Mouse (Mus musculus): Measurements from ENCODE around the gene Mroh3. TPM values are rescaled to one million over a fixed set of nuclear protein-coding genes. Genes with fewer than 3 reads are reported as not detected.

Mroh3 gene
- polyA plus RNA-seq, 1 experiment from 2014 or later = 0.20 TPM

DNA sequence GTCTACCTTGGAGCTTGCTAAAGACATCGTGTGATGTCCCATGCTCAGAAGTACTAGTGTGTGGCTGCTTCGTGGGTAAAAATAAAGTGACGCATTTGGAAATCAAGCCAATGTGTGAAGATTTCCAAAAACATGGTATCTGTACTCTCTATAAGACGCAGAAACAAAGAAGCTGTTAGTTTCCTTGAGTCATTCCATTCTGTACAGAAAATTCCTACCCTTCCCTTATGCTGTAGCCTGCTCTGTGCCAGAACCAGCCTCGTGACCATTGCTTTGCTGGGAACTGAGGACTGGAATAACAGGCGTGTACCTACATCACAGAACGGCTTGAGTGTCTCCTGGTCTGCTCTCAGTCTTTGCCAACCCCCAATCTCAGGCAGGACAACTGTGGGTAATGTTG, 29.2 kb upstream of the Mroh3 start:
- Histone ChIP-seq H3K4me2 (no peak overlapping the region), H3K9me3 (no peaks in the 10 kb centered on the region), H3K27me3 (no peaks in the 10 kb centered on the region), H3K27ac (no peak overlapping the region), H3K9ac (no peak overlapping the region), H3K4me1 (no peaks in the 10 kb centered on the region), H3K4me3 (replicated peaks) (no peak overlapping the region), H3K36me3 (replicated peaks) (no peaks in the 10 kb centered on the region)
- 93% methylated on average over 7 of the region's 7 CpGs for WGBS
- no peak for ATAC-seq (ENCODE audit: low FRiP score)

DNA sequence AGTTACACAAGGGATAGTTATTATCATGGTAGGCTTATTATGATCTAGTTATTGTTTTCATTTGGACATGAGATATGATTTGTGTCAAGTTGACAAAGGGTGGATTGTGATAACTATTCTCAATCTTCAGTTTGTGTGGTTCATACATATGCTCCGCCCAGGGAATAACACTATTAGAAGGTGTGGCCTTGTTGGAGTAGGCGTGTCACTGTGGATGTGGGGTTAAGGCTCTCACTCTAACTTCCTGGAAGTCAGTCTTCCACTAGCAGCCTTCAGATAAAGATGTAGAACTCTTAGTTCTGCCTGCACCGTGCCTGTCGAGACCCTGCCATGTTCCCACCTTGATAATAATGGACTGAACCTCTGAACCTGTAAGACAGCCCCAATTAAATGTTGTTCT, 25.9 kb upstream of the Mroh3 start:
- H3K27ac ChIP-seq = no peak overlapping the region
- ATAC-seq (ENCODE audit: low FRiP score) = no peak
- H3K4me1 ChIP-seq = peaks cover 12% of the 10 kb centered on the region; the same call in 1 of the 2 replicates
- no peak overlapping the region for H3K4me2 ChIP-seq
- H3K9ac ChIP-seq = no peak overlapping the region
- no peaks in the 10 kb centered on the region for H3K9me3 ChIP-seq
- WGBS = 91% methylated on average over 4 of the region's 4 CpGs
- no peaks in the 10 kb centered on the region for H3K36me3 ChIP-seq (replicated peaks)
- no peaks in the 10 kb centered on the region for H3K27me3 ChIP-seq
- no peak overlapping the region for H3K4me3 ChIP-seq (replicated peaks)

DNA sequence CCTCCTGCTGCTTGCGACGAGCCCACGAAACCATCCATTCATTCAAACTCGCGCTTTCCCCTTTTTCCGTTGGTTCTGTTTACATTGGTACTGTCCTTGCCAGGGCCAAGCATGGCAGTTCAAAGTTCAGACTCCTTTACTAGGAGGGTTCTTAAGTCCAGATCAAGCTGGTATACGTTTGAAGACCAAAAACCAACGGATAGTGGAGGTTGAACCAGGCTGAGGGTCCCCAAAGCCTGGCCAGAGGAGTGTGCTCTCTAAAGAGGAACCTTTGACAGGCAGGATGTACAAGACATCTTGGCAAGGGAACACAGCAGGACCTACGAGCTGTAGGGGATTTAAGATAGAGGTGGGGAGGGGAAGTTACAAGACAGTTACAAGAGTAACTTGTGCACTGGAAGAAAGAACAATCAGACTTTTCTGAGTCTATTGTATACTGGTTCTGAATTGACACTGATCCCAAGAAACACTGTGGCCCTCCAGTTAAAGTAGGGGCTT, 22.0 kb upstream of the Mroh3 start:
- Histone ChIP-seq H3K36me3 (replicated peaks) (no peaks in the 10 kb centered on the region), H3K27ac (peak overlapping the region; percentile 84), H3K9ac (peak overlapping the region; percentile 74), H3K4me2 (peak overlapping the region; percentile 76), H3K4me1 (peaks cover 51% of the 10 kb centered on the region), H3K9me3 (no peaks in the 10 kb centered on the region), H3K4me3 (replicated peaks) (peak overlapping the region; percentile 63), H3K27me3 (0 out of 2 replicates have a peak, but pooled peaks cover 5% of the 10 kb centered on the region)
- peak; percentile 19; the same call in 1 of the 2 replicates for ATAC-seq (ENCODE audit: low FRiP score)
- 1% methylated on average over 9 of the region's 9 CpGs for WGBS

DNA sequence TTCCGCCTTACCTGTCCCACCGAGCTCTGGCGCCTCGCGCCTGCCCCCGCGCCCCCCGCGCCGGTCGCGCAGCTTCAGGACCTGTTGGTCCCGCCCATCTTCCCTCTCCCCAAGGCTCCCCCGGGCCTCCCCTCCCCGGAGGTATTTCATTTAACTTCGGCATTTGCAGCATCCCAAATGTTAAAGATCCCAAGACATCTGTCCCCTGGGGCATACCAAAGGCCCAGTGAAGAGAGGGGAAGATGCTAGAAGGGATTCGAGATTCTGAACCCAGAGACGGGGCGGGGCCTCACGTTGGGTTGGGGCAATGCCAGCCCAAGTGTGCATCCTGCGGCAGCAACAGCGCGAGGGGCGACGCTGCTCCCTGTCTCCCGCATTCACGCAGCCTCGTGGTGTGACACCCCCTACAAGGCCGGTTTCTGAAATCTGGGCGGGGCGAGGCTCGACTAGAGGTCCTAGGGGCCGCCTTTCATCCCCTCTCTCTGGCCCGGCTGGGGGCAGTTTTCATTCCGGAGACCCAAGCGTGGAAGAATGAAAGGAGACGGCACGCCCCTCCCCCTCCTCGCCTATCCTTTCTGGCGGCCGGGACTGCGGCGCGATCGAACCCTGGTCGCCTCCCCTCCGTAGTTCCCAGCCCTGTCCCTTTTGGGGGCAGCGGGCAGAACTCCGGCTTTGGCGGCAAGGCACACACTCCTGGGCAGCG, 21.4 kb upstream of the Mroh3 start, which contains the start of gene Inava:
TSS of gene Inava (minus strand) at position 373 of the 703 bp plus-strand sequence.
- Histone ChIP-seq H3K27ac (peak within 1 kb of the TSS; percentile 84), H3K4me3 (replicated peaks) (peak within 1 kb of the TSS; percentile 63), H3K9ac (peak within 1 kb of the TSS; percentile 74), H3K4me1 (peaks cover 57% of the 10 kb centered on the region), H3K9me3 (no peaks in the 10 kb centered on the region), H3K36me3 (replicated peaks) (no peaks in the 10 kb centered on the region), H3K27me3 (0 out of 2 replicates have a peak, but pooled peaks cover 5% of the 10 kb centered on the region), H3K4me2 (peak within 1 kb of the TSS; percentile 76)
- WGBS = under 1% methylated on average over 44 of the region's 51 CpGs
- ATAC-seq (ENCODE audit: low FRiP score) = peak; percentile 84

DNA sequence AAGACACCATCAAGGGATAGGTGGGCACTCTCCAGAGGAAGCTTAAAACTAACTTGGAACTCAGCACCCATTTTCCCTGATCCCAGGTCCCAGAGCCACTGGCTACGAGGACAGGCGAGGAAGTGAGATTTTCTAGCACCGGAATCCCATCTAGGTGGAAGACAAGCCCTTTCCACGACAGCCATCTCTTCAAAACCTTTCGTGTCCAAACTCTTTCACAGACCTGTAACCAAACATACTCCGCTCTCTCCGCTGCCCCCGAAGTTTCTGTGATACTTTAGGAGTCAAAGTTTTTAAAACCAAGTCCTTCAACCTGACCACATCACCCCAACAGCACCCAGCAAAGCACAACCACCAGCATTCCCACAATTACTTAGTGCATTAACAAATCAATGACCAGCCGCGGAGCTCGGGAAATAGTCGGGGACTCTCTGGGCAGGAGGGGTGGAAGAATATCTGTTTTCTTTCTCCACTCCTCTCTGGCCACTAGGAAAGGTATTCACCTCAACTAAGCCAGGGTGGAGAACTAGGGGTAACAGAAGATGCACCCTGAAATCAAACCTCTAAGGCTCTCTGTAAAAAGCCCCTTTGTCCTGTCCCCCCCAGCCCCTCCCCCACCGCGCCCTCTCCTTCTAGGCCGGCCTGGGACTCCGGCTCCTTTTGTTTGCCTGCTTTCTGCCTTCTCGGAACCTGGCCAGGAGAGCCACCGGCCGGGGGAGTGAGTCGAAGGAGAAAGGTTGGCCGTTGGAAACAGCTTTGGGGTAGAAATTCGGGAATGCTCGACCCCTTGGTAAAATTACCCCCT, 20.6 kb upstream of the Mroh3 start:
- H3K27ac ChIP-seq = peak overlapping the region; percentile 84
- H3K9ac ChIP-seq = peak overlapping the region; percentile 74
- H3K4me3 ChIP-seq (replicated peaks) = peak overlapping the region; percentile 63
- under 1% methylated on average over 23 of the region's 23 CpGs for WGBS
- H3K36me3 ChIP-seq (replicated peaks) = no peaks in the 10 kb centered on the region
- H3K9me3 ChIP-seq = no peaks in the 10 kb centered on the region
- H3K4me1 ChIP-seq = peaks cover 65% of the 10 kb centered on the region
- peak overlapping the region; percentile 76 for H3K4me2 ChIP-seq
- ATAC-seq (ENCODE audit: low FRiP score) = peak; percentile 25
- 0 out of 2 replicates have a peak, but pooled peaks cover 7% of the 10 kb centered on the region for H3K27me3 ChIP-seq

DNA sequence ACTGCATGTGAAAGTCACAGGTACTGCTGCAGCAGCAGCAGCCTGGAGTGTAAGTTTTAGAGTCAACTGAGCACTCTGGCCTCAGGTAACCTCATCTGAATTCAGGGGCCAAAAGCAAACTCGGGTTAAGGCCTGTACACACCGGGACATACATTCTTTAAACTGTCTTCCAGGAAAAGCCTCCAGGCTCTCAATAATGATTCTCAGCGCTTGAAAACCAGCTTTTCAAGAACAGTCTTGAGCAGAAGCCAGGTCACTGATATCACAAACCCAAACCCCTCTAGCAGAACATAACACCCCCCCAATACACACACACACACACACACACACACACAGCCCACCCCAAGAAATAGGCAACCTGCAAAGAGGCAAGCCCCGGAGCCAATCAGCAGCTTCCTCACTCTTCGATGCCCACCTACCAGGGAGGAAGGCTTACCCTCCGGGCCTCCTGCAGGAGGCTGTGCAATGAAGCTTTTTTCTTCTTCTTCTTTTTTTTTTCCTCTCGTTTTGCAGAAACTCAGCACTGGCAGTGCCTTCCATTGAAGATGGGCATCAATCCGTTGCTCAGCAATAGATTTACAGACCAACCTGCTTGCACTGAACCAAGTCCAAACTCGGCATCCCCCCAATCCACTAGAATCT, 19.8 kb upstream of the Mroh3 start:
- H3K4me1 ChIP-seq = peaks cover 70% of the 10 kb centered on the region
- H3K4me2 ChIP-seq = peak overlapping the region; percentile 76
- H3K27me3 ChIP-seq = 0 out of 2 replicates have a peak, but pooled peaks cover 7% of the 10 kb centered on the region
- H3K9ac ChIP-seq = peak overlapping the region; percentile 74
- H3K27ac ChIP-seq = 0 out of 2 replicates have a peak overlapping the region, but pooled peaks have one; percentile 10
- H3K9me3 ChIP-seq = no peaks in the 10 kb centered on the region
- no peak for ATAC-seq (ENCODE audit: low FRiP score)
- H3K4me3 ChIP-seq (replicated peaks) = peak overlapping the region; percentile 63
- under 1% methylated on average over 9 of the region's 9 CpGs for WGBS
- H3K36me3 ChIP-seq (replicated peaks) = 0 out of 2 replicates have a peak, but pooled peaks cover 2% of the 10 kb centered on the region

DNA sequence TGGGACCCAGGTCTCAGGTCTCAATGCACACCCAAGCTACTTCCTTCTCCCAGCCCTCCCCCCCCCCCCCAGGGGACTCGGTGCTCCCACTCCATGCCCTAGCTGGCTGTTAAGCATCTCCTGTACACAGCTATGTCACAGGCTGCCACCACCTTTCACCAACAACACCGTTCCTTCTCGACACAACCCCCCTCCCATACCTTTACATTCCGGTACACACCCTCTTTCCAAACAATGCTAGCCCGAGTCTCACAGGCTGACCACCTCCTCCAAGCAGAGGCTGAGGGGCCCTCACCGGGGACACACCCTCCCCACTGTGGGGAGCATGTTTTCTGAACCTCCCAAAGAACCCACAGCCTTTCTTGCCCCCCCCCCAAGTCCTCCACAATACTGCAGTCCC, 19.0 kb upstream of the Mroh3 start:
- H3K4me1 ChIP-seq = peaks cover 70% of the 10 kb centered on the region

DNA sequence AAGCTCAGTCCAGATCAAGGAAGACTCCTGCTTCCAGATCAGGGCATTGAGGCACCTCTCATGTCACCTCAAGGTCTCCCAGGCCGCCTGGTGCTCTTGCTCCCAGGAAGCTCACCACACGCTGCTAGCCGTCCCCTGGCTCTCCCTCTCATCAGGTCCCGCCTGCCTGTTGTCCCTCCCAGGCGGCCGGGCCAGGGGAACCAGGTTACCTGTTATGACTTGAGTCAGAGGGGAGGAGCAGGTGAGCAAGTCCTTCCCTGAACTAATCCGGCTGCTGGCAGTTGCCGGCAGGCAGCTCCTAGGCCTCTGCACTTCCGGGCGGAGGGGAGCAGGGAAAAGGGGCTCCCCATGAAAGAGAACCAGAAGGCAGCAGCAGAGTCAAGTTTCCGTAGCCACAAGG, 17.6 kb upstream of the Mroh3 start:
- Histone ChIP-seq H3K9me3 (no peaks in the 10 kb centered on the region), H3K27me3 (0 out of 2 replicates have a peak, but pooled peaks cover 7% of the 10 kb centered on the region), H3K9ac (peak overlapping the region; percentile 55), H3K36me3 (replicated peaks) (peaks cover 22% of the 10 kb centered on the region), H3K4me1 (peaks cover 70% of the 10 kb centered on the region), H3K27ac (no peak overlapping the region), H3K4me2 (peak overlapping the region; percentile 76), H3K4me3 (replicated peaks) (peak overlapping the region; percentile 2; the same call in 1 of the 2 replicates)
- WGBS = 19% methylated on average over 11 of the region's 11 CpGs
- ATAC-seq (ENCODE audit: low FRiP score) = no peak

More for the DNA sequence above, 19.0 kb upstream of the Mroh3 start:
- ATAC-seq (ENCODE audit: low FRiP score) = no peak
- 0 out of 2 replicates have a peak, but pooled peaks cover 7% of the 10 kb centered on the region for H3K27me3 ChIP-seq
- H3K9ac ChIP-seq = peak overlapping the region; percentile 55
- 0% methylated on average over 6 of the region's 6 CpGs for WGBS
- H3K9me3 ChIP-seq = no peaks in the 10 kb centered on the region
- H3K27ac ChIP-seq = no peak overlapping the region
- peaks cover 8% of the 10 kb centered on the region; the same call in 1 of the 2 replicates for H3K36me3 ChIP-seq (replicated peaks)
- peak overlapping the region; percentile 76 for H3K4me2 ChIP-seq
- peak overlapping the region; percentile 63 for H3K4me3 ChIP-seq (replicated peaks)

DNA sequence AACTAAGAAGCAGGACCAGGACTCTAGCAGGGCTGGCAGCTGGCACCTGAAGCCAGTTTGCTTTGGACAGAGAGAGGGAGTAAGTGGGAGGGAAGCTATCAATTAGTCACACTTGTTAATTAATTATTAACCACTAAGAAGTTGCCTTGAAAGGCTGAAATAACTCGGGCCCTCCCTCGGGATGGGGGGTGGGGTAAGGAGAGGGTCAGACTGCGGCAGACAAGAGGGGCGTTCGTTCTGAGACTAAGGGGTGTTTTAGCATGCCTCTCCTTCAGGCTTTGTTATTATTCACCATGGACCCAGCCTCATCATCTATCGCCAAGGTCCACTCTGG, 16.4 kb upstream of the Mroh3 start:
- H3K27me3 ChIP-seq = 0 out of 2 replicates have a peak, but pooled peaks cover 7% of the 10 kb centered on the region
- ATAC-seq (ENCODE audit: low FRiP score) = no peak
- H3K27ac ChIP-seq = peak overlapping the region; percentile 1; the same call in 1 of the 2 replicates
- peaks cover 61% of the 10 kb centered on the region for H3K4me1 ChIP-seq
- H3K9me3 ChIP-seq = no peaks in the 10 kb centered on the region
- peak overlapping the region; percentile 17 for H3K4me2 ChIP-seq
- peak overlapping the region; percentile 55 for H3K9ac ChIP-seq
- H3K4me3 ChIP-seq (replicated peaks) = no peak overlapping the region
- peaks cover 34% of the 10 kb centered on the region for H3K36me3 ChIP-seq (replicated peaks)
- WGBS = 9% methylated on average over 6 of the region's 6 CpGs

DNA sequence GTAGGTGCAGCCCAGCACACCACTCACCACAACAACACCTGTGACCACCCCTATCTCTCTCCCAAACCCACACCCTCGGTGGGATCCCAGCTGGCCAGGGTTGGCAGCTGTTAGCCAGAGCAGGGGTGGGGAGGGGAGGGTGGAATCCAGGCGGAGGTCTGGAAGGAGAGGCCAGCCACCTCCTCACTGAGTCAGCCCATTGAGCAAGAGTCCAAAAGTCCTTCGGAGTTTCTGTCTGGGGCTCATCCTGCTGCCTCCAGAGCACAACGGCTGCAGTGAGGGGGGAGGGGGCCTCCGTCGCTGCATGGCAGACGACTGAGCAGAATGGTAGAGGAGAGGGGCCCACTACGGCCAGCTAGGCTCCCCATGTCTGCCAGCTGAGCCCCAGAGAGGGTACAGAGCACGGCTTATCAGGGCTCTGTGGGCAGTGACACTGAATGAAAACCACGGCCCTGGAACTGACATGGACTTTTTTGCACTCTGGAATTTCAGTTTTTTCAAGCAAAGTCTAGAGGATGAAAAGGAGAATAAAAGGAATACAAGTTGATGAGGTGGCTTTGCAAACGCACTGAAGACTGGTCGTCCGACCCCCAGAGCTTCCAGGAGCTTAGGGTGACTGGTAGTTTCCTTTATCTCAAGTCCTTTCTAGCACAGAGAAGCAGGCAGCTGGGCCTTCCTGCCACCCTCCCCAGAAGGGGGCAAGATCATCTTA, 15.9 kb upstream of the Mroh3 start:
- Histone ChIP-seq H3K9me3 (no peaks in the 10 kb centered on the region), H3K4me3 (replicated peaks) (no peak overlapping the region), H3K9ac (peak overlapping the region; percentile 17), H3K27ac (peak overlapping the region; percentile 1; the same call in 1 of the 2 replicates), H3K4me2 (peak overlapping the region; percentile 17), H3K4me1 (peaks cover 58% of the 10 kb centered on the region), H3K27me3 (0 out of 2 replicates have a peak, but pooled peaks cover 7% of the 10 kb centered on the region), H3K36me3 (replicated peaks) (peaks cover 39% of the 10 kb centered on the region)
- 13% methylated on average over 13 of the region's 13 CpGs for WGBS
- ATAC-seq (ENCODE audit: low FRiP score) = peak; percentile 34

DNA sequence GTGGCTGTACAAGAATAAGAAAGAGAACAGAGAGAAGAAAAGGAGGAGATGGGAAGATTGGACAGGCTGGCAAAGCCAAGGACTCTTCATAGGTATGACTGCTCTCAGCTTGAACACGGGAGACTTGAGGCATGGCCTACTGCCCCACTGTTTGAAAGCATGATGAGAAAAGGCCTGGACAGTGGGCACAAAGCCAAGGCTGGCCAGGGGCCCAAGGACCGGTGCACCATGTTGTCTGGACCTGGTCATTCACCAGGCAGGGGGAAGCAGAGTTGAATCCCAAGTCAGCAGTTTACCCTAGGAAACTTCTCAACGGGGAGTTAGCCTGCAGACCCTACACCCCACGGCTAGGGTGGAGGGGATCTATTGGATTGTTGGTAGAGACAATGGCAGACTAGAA, 15.2 kb upstream of the Mroh3 start:
- Histone ChIP-seq H3K36me3 (replicated peaks) (peaks cover 43% of the 10 kb centered on the region), H3K4me2 (no peak overlapping the region), H3K27ac (no peak overlapping the region), H3K9ac (no peak overlapping the region), H3K4me3 (replicated peaks) (no peak overlapping the region), H3K9me3 (no peaks in the 10 kb centered on the region), H3K4me1 (peaks cover 52% of the 10 kb centered on the region), H3K27me3 (0 out of 2 replicates have a peak, but pooled peaks cover 7% of the 10 kb centered on the region)
- ATAC-seq (ENCODE audit: low FRiP score) = no peak
- WGBS = 74% methylated on average over 4 of the region's 4 CpGs

Data from forebrain, embryonic 12.5 days (tissue).